Mouse (Mus musculus): ENCODE measurements around the gene Insm1.

- TF ChIP-seq CTCF (IDR thresholded peaks at IDR 0.05; ENCODE audit: low read depth, low read length) (no peak), EP300 (IDR thresholded peaks at IDR 0.05; ENCODE audit: insufficient read depth, low read depth, low read length) (no peak), POLR2A (IDR thresholded peaks at IDR 0.05; ENCODE audit: insufficient read depth, low read length) (no peak)
Measured at GRCm38 (mm10) chr2:146219791-146220190, 1.9 kb upstream of the Insm1 start.

Measured in ES-Bruce4 (cell line).